Mouse (Mus musculus) heart, embryonic 14.5 days (tissue): ENCODE results near the gene Nhsl1. TPM values are rescaled to one million over a fixed set of nuclear protein-coding genes. Genes with fewer than 3 reads are reported as not detected.

Experiments used
- ATAC-seq: fragments of 200-750 bp; cut with Nextera tagmentation; 2 replicates; pipeline ENCODE4 v1.8.0; 2017; ENCODE audit warnings: low read depth, moderate TSS enrichment; ENCODE audit not compliant: insufficient number of reproducible peaks, insufficient read depth, low FRiP score
- H3K27ac ChIP-seq, 2 experiments: fragments of 200-500 bp in 1 of 2; fragments of 300-500 bp in 1 of 2; sonication (generic) in 1 of 2; replicated peaks in 1 of 2; 2 replicates each; pipeline ENCODE4 v1.5.1; 2012 to 2014; ENCODE audit warnings: low read depth in 2 of 2, low read length in 2 of 2, control low read depth in 1 of 2, mild to moderate bottlenecking in 1 of 2, mixed read lengths in 1 of 2; ENCODE audit not compliant: control insufficient read depth in 1 of 2, insufficient read depth in 1 of 2
- H3K27me3 ChIP-seq: fragments of 300-500 bp; sonication (generic); 2 replicates; pipeline ENCODE4 v1.6.1; 2014; ENCODE audit warnings: mild to moderate bottlenecking, low read length, control low read depth; ENCODE audit not compliant: control insufficient read depth, insufficient read depth
- H3K36me3 ChIP-seq: fragments of 300-500 bp; sonication (generic); 2 replicates; pipeline ENCODE4 v1.6.1; 2014; ENCODE audit warnings: mild to moderate bottlenecking, control low read depth, low read length, mixed read lengths; ENCODE audit not compliant: control insufficient read depth, insufficient read depth
- H3K4me1 ChIP-seq, 2 experiments: fragments of 200-500 bp in 1 of 2; fragments of 300-500 bp in 1 of 2; sonication (generic) in 1 of 2; 2 replicates each; pipeline ENCODE4 v1.6.1; 2012 to 2014; ENCODE audit warnings: low read length in 2 of 2, control low read depth in 1 of 2, mixed read lengths in 1 of 2; ENCODE audit not compliant: control insufficient read depth in 2 of 2, insufficient read depth in 2 of 2
- H3K4me2 ChIP-seq: fragments of 300-500 bp; sonication (generic); 2 replicates; pipeline ENCODE4 v1.6.1; 2014; ENCODE audit warnings: mild to moderate bottlenecking, low read length
- H3K4me3 ChIP-seq, 2 experiments: fragments of 200-500 bp in 1 of 2; fragments of 300-500 bp in 1 of 2; sonication (generic) in 1 of 2; 2 replicates each; pipeline ENCODE4 v1.5.1; 2012 to 2014; ENCODE audit warnings: low read length in 2 of 2, mild to moderate bottlenecking in 2 of 2, control low read depth in 1 of 2, low read depth in 1 of 2, moderate library complexity in 1 of 2; ENCODE audit not compliant: control insufficient read depth in 1 of 2, insufficient read depth in 1 of 2
- H3K9ac ChIP-seq: fragments of 300-500 bp; sonication (generic); 2 replicates; pipeline ENCODE4 v1.6.1; 2014; ENCODE audit warnings: mild to moderate bottlenecking, low read length
- H3K9me3 ChIP-seq: fragments of 300-500 bp; sonication (generic); 2 replicates; pipeline ENCODE4 v1.6.1; 2016; ENCODE audit warnings: low read length, control low read depth; ENCODE audit not compliant: control insufficient read depth
- WGBS: fragments of 180-500 bp; shearing (Covaris S2); extraction: QIAGEN DNeasy Blood & Tissue Kit; methylation state at CpG from one replicate; pipeline ENCODE4 v1.1.7; 2014; 5-methylcytosine and 5-hydroxymethylcytosine counted together
- polyA plus RNA-seq: library from polyadenylated mRNA; unstranded; fragments of >200 nt; fragmentation: Nextera tagmentation; extraction: Ambion mirVana; gene quantifications from 2 replicates; pipeline ENCODE4 v1.2.1, GENCODE M21; 2014

Nhsl1 gene
- polyA plus RNA-seq, 1 experiment from 2014 or later: 19.4 TPM

- Histone ChIP-seq H3K27me3 (no peaks in the 10 kb centered on the region), H3K9ac (no peak overlapping the region), H3K9me3 (no peaks in the 10 kb centered on the region), H3K4me1 (no peaks in the 10 kb centered on the region), H3K27ac (no peak overlapping the region), H3K4me3 (no peak overlapping the region), H3K36me3 (no peaks in the 10 kb centered on the region), H3K4me2 (no peak overlapping the region)
- no peak for ATAC-seq
- WGBS: 63% methylated on average over 8 of the region's 8 CpGs
Measured at GRCm38 (mm10) chr10:18400998-18401397, 82.2 kb downstream of the Nhsl1 start.

DNA sequence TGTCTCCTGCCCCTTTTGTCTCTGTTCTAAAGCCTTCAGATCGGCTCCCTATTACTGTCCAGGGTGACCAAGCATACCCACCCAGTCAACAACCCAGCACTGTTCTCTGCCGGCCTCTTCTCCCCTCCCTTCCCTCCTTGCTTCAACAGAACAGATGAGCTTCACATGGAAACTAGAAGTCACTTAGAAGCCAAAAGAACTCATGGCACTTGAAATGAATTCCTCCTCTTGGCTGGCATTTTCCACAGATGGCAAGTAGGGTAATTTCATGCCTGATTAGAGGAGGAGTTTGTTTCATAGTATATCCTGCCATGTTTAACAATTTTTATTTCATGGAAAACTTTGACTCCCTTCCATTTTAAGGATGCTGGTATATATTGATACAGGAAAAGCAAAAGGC, 85.2 kb downstream of the Nhsl1 start:
- Histone ChIP-seq H3K27me3 (no peaks in the 10 kb centered on the region), H3K27ac (no peak overlapping the region), H3K4me1 (peaks cover 5 to 10% of the 10 kb centered on the region in 2 experiments; a peak in 3 of 4 replicates), H3K9me3 (no peaks in the 10 kb centered on the region), H3K4me2 (no peak overlapping the region), H3K4me3 (no peak overlapping the region), H3K9ac (no peak overlapping the region), H3K36me3 (no peaks in the 10 kb centered on the region)
- no peak for ATAC-seq
- 56% methylated on average over 2 of the region's 2 CpGs for WGBS

GRCm38 (mm10) chr10:18404679-18405078, 85.9 kb downstream of the Nhsl1 start:
- 74% methylated on average over 5 of the region's 5 CpGs for WGBS
- ATAC-seq: no peak
- H3K27ac ChIP-seq: no peak overlapping the region

GRCm38 (mm10) chr10:18407062-18407830, 88.5 kb downstream of the Nhsl1 start:
- peaks cover 8 to 31% of the 10 kb centered on the region in 2 experiments for H3K4me1 ChIP-seq
- peak; percentile 92 for ATAC-seq
- H3K27me3 ChIP-seq: no peaks in the 10 kb centered on the region
- under 1% methylated on average over 21 of the region's 21 CpGs for WGBS
- H3K36me3 ChIP-seq: no peaks in the 10 kb centered on the region
- H3K4me2 ChIP-seq: peak overlapping the region; percentile 85
- H3K9ac ChIP-seq: peak overlapping the region; percentile 77
- H3K27ac ChIP-seq: peak overlapping the region; percentile 61 to 82
- no peaks in the 10 kb centered on the region for H3K9me3 ChIP-seq
- peak overlapping the region; percentile 55 to 63 for H3K4me3 ChIP-seq

More at GRCm38 (mm10) chr10:18404679-18405078, 85.9 kb downstream of the Nhsl1 start:
- no peaks in the 10 kb centered on the region for H3K27me3 ChIP-seq
- H3K4me3 ChIP-seq: no peak overlapping the region
- H3K9ac ChIP-seq: no peak overlapping the region
- H3K4me2 ChIP-seq: no peak overlapping the region
- no peaks in the 10 kb centered on the region for H3K9me3 ChIP-seq
- peaks cover 5 to 16% of the 10 kb centered on the region in 2 experiments for H3K4me1 ChIP-seq
- no peaks in the 10 kb centered on the region for H3K36me3 ChIP-seq

- Histone ChIP-seq H3K36me3 (no peaks in the 10 kb centered on the region), H3K9ac (peak overlapping the region; percentile 77), H3K27me3 (no peaks in the 10 kb centered on the region), H3K4me2 (peak overlapping the region; percentile 85), H3K4me3 (peak overlapping the region; percentile 55 to 63), H3K9me3 (no peaks in the 10 kb centered on the region), H3K27ac (peak overlapping the region; percentile 27 to 61; a peak in 1 of 4 replicates), H3K4me1 (peaks cover 8 to 31% of the 10 kb centered on the region in 2 experiments)
- 14% methylated on average over 11 of the region's 11 CpGs for WGBS
- no peak for ATAC-seq
Measured at GRCm38 (mm10) chr10:18408128-18408527, 89.3 kb downstream of the Nhsl1 start.

GRCm38 (mm10) chr10:18408635-18409034, 89.8 kb downstream of the Nhsl1 start:
- Histone ChIP-seq H3K9ac (peak overlapping the region; percentile 77), H3K4me3 (peak overlapping the region; percentile 55 to 63), H3K9me3 (no peaks in the 10 kb centered on the region), H3K36me3 (no peaks in the 10 kb centered on the region), H3K27ac (no peak overlapping the region), H3K27me3 (no peaks in the 10 kb centered on the region), H3K4me2 (peak overlapping the region; percentile 85), H3K4me1 (peaks cover 8 to 31% of the 10 kb centered on the region in 2 experiments)
- ATAC-seq: no peak
- 42% methylated on average over 9 of the region's 9 CpGs for WGBS

GRCm38 (mm10) chr10:18409068-18409467, 90.3 kb downstream of the Nhsl1 start:
- H3K4me3 ChIP-seq: peak overlapping the region; percentile 55 to 63
- no peaks in the 10 kb centered on the region for H3K36me3 ChIP-seq
- 55% methylated on average over 2 of the region's 2 CpGs for WGBS
- no peak for ATAC-seq
- peak overlapping the region; percentile 77 for H3K9ac ChIP-seq
- H3K27ac ChIP-seq: no peak overlapping the region
- no peaks in the 10 kb centered on the region for H3K9me3 ChIP-seq
- H3K27me3 ChIP-seq: no peaks in the 10 kb centered on the region
- peak overlapping the region; percentile 85 for H3K4me2 ChIP-seq
- peaks cover 8 to 31% of the 10 kb centered on the region in 2 experiments for H3K4me1 ChIP-seq
